Mouse (Mus musculus) neural tube, embryonic 10.5 days (tissue): ENCODE results near the gene Stat5b.
"Not testable (repeated sequence)": the region's sequence is repeated elsewhere in the genome, so short reads cannot be mapped to it uniquely, and the experiment has no call there.

Experiments
- DNase-seq: peaks from one replicate; pipeline ENCODE4 v3.0.0-alpha.2; 2017; ENCODE audit warnings: low spot score; ENCODE audit errors: extremely low spot score

Stat5b gene

GRCm38 (mm10) chr11:100816801-100817200 lies 33.7 kb downstream of the Stat5b start:
- no peak for DNase-seq

- no peak for DNase-seq
Observed at GRCm38 (mm10) chr11:100816342-100816741, 34.2 kb downstream of the Stat5b start.

DNA sequence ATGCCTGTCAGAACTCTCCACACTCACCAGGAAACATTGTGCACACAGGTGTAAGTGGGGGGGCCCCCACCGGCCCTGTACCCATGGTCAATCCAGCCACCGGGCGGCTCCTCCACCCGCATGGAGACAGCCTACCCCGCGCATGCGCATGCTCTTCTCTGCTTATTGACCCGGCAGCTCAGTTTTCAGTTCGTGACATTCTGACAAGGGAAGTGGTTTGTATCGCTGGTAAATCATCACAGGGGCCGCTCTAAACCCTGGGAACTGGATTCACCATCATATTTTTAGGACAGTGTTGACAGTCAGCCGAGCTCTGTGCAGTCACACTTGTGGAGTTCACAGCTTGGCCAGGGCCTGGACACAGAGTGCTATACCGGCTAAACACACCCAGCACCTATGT lies 36.0 kb downstream of the Stat5b start:
- no peak for DNase-seq

DNA sequence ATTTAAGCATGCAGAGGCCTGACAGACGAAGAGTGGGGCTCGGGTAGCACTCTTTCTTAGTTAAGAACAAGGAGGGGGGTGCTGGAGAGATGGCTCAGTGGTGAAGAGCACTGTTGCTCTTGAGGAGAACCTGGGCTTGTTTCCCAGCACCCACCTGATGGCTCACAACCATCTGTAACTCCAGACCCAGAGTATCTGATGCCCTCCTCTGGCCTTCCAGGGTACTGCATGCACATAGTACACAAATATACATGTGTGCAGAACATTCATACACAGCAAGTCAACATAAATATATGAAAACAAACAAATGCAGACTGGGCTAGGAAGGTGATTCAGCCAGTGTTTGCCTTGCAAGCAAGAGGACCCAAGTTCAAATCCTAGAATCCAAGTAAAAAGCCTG lies 39.4 kb downstream of the Stat5b start:
- no peak for DNase-seq

DNA sequence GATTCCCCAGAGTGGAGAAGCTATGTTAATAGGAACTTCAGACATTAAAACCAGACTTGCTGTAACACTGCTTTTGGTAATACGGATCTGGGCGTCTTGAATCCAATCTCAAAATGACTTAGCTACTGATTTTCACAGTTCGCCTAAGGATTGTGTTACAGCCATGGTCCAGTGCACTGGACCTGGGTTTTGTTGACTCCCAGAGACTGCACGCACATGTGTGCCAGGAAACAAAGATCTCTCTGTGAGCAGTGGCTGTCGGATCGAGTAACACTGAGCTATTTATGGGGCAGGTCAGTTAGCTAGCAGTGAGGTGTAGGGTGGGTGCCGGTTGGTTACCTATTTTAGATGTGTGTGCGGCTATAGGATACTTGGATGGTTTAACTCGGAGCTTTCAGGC lies 40.0 kb downstream of the Stat5b start:
- DNase-seq: no peak

- DNase-seq: no peak
Observed at GRCm38 (mm10) chr11:100806380-100807305, 43.9 kb downstream of the Stat5b start.

GRCm38 (mm10) chr11:100805535-100805934 lies 45.0 kb downstream of the Stat5b start:
- no peak for DNase-seq

GRCm38 (mm10) chr11:100804409-100804808 lies 46.1 kb downstream of the Stat5b start:
- no peak for DNase-seq

GRCm38 (mm10) chr11:100799426-100799825 lies 51.1 kb downstream of the Stat5b start:
- no peak for DNase-seq

DNA sequence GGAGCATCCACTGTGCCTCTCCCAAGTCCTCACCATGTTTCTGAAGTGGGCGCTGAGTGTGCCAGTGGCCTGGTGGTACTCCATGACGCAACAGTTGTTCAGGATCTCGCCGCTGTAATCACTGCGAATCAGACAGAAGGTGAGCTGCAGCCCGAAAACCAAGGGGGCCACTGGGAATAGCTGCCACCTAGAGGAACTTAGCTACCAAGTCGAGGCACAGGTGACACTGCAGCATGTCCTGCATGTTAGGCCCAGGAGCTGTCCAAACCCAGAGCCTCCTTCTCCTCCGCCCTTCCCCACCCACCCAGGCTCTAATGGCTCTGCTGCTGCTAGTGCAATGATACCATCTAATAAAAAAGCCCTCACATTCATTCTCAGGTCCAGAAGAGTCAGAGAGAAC lies 53.9 kb downstream of the Stat5b start:
- DNase-seq: no peak

- no peak for DNase-seq
Observed at GRCm38 (mm10) chr11:100795386-100795785, 55.1 kb downstream of the Stat5b start.

GRCm38 (mm10) chr11:100791457-100792049 lies 59.0 kb downstream of the Stat5b start:
- no peak for DNase-seq

DNA sequence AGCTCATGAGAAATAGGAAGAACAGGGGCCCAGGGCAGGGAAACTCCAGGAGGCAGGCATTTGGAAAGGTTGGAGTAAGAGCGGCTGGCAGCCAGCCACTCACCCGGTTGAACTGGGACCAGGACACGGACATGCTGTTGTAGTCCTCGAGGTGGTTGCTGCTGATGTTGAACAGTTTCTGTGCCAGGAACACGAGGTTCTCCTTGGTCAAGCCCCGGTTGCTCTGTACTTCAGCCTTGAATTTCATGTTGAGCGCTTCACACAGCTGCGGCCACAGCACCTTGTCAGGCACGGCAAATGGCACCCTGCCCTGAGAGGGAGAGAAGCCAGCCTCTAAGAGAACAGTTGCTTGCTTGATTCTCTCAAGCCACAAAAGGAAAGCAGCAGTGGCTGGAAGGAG lies 59.9 kb downstream of the Stat5b start:
- not testable (repeated sequence) for DNase-seq

DNA sequence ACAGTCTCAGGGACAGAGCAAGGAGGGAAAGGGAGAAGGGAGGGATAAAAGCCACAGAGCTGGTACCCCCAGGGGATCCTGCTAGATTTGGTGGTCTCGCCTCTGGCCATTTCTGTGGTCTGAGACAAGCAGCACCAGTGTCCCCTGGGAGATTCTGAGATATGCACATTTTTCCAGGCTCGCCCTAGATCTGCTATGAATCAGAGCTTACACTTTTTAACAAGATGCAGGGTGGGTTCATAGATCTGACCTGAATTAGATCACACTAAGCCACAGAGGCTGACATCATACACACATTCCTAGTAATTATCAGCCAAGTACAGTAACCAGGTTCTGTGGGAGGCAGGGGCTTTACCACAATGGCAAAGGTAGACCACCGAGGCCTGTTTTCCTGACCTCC lies 60.8 kb downstream of the Stat5b start:
- DNase-seq: no peak

- no peak for DNase-seq
Observed at GRCm38 (mm10) chr11:100785774-100786173, 64.8 kb downstream of the Stat5b start.

DNA sequence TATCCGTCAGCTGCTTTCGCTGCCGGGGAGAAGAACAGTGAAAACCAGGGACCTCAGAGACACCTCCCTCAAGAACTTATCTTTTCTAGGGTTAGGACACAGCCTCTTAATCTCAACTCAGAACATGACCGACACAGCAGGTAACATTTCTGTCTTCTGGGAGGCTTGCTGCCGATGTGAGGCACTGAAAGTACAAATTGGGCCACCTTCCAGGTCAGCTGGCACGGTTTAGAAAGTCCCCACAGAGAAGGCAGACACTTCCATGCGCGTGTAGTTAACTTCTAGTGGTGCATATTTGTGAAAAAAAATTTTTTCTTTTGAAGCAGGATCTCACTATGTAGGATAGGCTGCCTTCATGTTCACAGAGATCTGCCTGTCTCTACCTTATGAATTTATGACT lies 66.2 kb downstream of the Stat5b start:
- no peak for DNase-seq

- DNase-seq: no peak
Observed at GRCm38 (mm10) chr11:100782568-100782967, 68.0 kb downstream of the Stat5b start.

DNA sequence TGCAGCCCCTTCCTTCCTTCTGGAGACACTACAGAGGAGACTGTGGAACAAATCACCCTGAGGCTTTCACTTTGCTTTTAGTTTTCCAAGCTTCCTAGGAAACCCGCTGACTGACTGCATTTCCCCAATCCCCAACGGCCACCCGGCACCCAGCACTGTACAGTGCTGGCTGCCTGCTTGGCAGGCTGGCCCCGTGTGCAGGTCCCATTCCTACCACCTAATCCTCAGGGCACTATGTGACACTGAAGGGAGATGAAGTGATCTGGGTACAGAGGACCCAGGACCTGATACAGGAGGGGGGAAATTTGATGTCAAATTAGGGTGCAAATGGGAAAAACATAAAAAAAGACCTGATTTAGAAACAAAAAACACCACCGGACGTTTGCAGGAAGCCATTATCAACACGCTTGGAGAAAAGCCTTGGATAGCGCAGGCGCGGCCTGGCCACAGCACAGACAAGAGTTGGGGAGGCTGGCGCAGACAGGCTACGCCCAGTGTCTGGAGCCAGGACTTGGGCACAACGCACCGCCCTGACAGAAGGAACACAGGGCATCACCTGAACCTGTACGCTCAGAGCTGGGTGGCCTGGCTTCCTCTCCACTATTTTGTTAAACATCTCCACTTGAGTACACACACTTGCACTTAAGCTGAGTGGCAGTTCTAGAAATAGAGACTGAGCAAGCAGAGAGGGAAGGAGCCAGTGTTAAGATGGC lies 68.6 kb downstream of the Stat5b start:
- no peak for DNase-seq

DNA sequence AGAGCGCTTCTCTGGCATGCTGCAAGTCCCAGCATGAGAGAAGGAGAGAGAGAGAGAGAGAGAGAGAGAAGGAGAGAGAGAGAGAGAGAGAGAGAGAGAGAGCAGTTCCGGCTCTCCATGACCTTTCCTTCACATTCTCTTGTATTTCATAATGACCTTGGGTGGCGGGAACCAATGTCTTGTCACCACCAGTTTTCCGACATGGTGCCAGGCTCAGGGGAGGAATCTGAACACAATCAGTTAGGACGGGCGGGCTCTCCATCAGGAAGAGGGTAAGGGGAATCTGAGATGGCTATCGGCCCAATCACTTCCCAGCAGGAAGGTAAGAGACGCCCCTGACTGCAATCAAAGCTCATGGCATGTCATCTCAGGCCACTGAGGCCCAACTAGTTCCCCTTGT lies 70.3 kb downstream of the Stat5b start:
- DNase-seq: no peak

GRCm38 (mm10) chr11:100778069-100778468 lies 72.5 kb downstream of the Stat5b start:
- DNase-seq: no peak

DNA sequence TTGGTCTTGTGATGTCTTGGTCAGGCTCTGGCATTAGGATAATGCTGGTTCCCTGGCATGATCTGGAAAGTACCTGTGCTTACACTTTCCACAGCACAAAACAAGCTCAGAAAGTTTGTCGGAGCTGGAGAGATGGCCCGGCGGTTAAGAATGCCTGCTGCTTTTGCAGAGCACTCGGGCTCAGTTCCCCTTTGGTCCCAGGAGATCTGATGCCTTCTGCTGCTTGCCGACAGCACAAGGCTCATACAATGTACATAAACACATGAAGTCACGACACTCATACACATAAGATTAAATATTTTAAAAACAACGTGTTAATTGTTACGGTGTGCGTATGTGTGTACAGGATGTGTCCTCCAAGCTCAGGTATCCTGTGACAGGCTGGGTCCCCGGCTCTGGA lies 74.6 kb downstream of the Stat5b start:
- no peak for DNase-seq

GRCm38 (mm10) chr11:100774261-100774660 lies 76.3 kb downstream of the Stat5b start:
- no peak for DNase-seq
